Mouse (Mus musculus) activated CD4-positive, CD25-positive, alpha-beta regulatory T cell, adult 9 weeks (primary cell): ENCODE results near the gene Dennd4b. TPM values are rescaled to one million over a fixed set of nuclear protein-coding genes. Genes with fewer than 3 reads are reported as not detected.

Experiments used
- polyA plus RNA-seq: library from polyadenylated mRNA; unstranded; fragments of 100-300 nt; shearing (Covaris generic); gene quantifications from one replicate; pipeline ENCODE4 v1.2.1, GENCODE M21; 2017

Gene Dennd4b
- 58.5 TPM for polyA plus RNA-seq

GRCm38 (mm10) chr3:90265034-90265931 is at the start of gene Dennd4b:
TSS of gene Dennd4b (plus strand) at chr3:90265185.

GRCm38 (mm10) chr3:90231507-90232333 is 33.3 kb upstream of the Dennd4b start, which contains the start of gene Jtb:
TSS of gene Jtb (plus strand) at chr3:90231597.

DNA sequence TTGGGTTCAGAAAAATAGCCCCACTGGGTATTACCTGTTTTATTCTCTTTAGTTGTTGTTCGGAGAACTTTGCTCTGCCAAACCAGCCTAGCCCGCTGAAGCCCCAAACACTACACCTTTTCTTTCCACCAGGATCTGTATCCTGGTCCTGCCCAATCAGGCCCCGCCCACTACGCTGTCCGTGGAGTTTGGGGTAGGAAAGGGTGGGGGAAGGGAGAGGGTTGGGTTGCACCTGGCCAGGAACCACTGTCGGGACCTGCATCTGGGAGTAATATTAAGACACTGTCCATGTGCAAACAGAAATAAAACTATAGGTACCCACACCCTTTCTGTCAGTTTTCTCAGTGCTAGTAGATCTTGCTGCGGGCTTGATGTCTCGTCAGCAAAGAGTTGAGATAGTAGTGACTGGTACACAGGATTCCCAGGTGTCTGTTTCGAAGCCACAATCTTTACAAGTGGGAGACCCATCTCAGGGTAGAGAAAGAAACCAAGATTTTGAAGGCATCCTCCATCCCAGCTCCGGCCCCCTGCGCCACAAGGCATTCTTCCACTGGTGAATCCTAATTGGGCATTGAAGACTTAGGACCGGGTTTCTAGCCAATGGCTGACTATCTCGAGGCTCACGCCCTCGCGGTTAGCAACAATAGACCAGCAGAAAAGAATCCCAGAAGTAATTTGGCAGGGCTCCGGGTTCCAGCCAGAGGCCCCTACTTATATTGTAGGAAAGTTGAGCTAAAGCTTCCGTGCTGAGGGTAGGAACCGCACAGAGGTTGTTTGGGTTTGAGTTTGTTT is 21.8 kb upstream of the Dennd4b start, which contains the start of gene Creb3l4:
TSS of gene Creb3l4 (minus strand) at position 529 of the 792 bp plus-strand sequence.

DNA sequence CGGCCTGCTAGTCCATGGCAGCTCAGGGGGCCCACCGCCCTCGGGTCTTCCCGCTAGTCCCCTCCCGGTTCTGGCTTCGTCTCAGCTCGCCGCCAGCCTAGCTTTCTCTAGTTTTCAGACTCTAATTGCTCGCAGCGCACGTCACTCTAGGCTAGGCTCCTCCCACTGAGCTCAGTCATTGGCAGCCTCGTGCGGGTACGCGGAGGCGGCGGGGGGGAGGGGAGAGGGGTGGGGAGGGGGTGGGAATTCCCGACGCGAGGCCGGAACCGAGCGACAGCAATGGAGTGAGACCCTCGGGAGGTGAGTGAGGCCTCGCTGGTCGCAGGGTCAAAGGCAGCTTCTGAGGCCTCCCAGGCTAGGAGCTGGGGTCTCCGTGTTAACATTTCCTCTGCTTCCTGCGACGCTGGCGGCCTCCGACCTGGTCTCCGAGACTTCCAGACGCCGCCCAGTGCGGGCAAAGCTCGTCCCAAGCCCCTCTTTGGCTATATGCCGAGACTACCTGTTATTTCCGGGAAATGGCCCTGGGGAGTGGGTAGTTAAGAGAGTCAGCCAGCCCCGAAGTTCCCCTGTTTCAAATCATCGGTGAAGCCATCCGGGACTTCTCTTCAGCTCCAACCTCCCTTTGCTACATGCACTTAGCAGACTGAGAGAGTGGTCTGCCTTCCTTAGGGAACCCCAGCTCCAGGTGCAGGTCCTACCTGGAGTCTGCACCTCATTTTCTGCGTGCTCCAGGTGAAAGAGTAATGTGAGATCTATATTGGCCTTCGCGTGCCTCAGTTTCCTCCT is 16.8 kb upstream of the Dennd4b start, which contains the start of gene Slc39a1:
TSS of gene Slc39a1 (plus strand) at position 213 of the 786 bp plus-strand sequence.

GRCm38 (mm10) chr3:90253653-90254418 is 11.1 kb upstream of the Dennd4b start, which contains the start of gene Crtc2:
TSS of gene Crtc2 (plus strand) at chr3:90254163.

DNA sequence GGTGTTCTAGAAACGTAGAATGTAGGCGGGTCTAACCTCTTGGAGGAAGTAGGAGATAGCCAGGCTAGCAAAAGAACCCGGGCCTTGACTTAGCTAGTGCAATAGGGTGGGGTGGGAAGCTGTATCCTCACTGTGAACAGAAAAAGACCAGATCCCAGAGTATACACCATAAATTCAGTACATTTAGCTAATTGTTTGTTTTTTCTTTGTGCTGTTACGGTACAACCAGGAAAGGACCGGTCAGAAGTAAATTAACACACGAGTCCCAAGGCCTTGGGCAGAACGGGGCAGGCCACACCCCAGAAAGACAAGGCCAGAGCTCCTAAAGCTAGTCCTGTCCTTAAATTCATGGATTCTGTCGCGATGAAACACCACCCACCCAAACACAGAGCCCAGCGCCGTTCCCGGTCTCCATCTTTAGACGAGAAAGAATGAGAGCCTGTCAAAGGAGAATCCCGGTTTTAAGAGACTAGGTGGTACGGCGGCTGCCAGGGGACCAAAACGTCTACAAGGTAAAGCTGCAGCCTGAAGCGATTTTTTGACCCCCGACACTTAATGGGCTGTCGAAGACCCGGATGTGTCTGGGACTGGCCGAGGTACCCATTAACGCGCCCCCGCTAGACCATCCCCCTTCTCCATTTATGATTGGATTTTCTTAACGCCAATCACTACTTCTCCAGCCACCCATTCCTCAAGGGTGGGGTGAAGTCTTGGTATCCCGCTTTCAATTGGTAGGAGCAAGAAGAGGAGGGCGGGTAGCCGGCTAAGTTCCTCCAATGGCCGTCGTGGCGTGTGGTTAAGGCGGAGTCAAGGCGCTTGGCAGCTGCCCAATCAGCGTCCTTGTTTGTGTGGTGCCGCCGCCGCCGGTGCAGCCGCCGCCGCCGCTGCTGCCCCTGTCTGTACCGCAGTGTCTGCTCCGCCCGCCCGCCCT is 27.6 kb downstream of the Dennd4b start, which contains the start of gene Gatad2b:
TSS of gene Gatad2b (plus strand) at position 834 of the 931 bp plus-strand sequence.

Other genes with a start within 250 kb of the Dennd4b start
- gene 4933434E20Rik, start 213.5 kb upstream of the Dennd4b start, polyA plus RNA-seq, result 163 TPM
- gene Ubap2l, start 212.6 kb upstream of the Dennd4b start, polyA plus RNA-seq, result 273 TPM
- 945 TPM for gene Tpm3, start 192.5 kb upstream of the Dennd4b start, polyA plus RNA-seq
- 0.81 TPM for gene Nup210l, start 161.1 kb upstream of the Dennd4b start, polyA plus RNA-seq
- gene Rps27, start 51.5 kb upstream of the Dennd4b start, polyA plus RNA-seq, result 2,953 TPM
- not detected for gene Rab13, start 51.5 kb upstream of the Dennd4b start, polyA plus RNA-seq
- gene Jtb, start 33.6 kb upstream of the Dennd4b start, polyA plus RNA-seq, result 172 TPM
- gene Creb3l4, start 21.7 kb upstream of the Dennd4b start, polyA plus RNA-seq, result not detected
- 4.2 TPM for gene Slc39a1, start 17.0 kb upstream of the Dennd4b start, polyA plus RNA-seq
- 101 TPM for gene Crtc2, start 11.0 kb upstream of the Dennd4b start, polyA plus RNA-seq
- gene Gatad2b, start 28.0 kb downstream of the Dennd4b start, polyA plus RNA-seq, result 12.7 TPM
- gene Slc27a3, start 124.8 kb downstream of the Dennd4b start, polyA plus RNA-seq, result 0.27 TPM
- gene Ints3, start 168.4 kb downstream of the Dennd4b start, polyA plus RNA-seq, result 47.0 TPM
- gene Npr1, start 200.7 kb downstream of the Dennd4b start, polyA plus RNA-seq, result not detected
- gene Ilf2, start 210.9 kb downstream of the Dennd4b start, polyA plus RNA-seq, result 104 TPM
- gene Snapin, start 225.8 kb downstream of the Dennd4b start, polyA plus RNA-seq, result 93.0 TPM
- gene Chtop, start 244.3 kb downstream of the Dennd4b start, polyA plus RNA-seq, result 212 TPM
- 4.4 TPM for gene S100a1, start 249.2 kb downstream of the Dennd4b start, polyA plus RNA-seq
- 181 TPM for gene S100a13, start 249.2 kb downstream of the Dennd4b start, polyA plus RNA-seq